15 mouse cellular contexts compared by ENCODE assay signal in genomic region chr11:62202645-62203044, GRCm38 (mm10).
"Had no signal": no experiment of that assay in that cellular context is flagged by ENCODE, and none has a peak within 500 bp of the region (broad histone marks: within the 10 kb centered on the region; RNA-seq: fewer than 3 reads in every experiment).

No protein-coding gene starts in this region.

- DNase-seq: liver, postnatal 0 days; lung, adult 2 months; lung, postnatal 14 days; lung, postnatal 36 days; retina, postnatal 1 day; right cerebral cortex, adult 18-20 months; right cerebral cortex, postnatal 25 days; right cerebral cortex, postnatal 4 days; spleen, adult 18-20 months; thymus, adult 18-20 months; thymus, postnatal 14 days; thymus, postnatal 36 days had no signal

- ATAC-seq: liver, postnatal 0 days; lung, postnatal 0 days; midbrain, embryonic 13.5 days; midbrain, embryonic 15.5 days had no signal
